Mouse (Mus musculus) erythroblast, adult 5-6 weeks (primary cell): ENCODE results near the gene Arhgap6. TPM values are rescaled to one million over a fixed set of nuclear protein-coding genes. Genes with fewer than 3 reads are reported as not detected.
"Not testable (repeated sequence)": the region's sequence is repeated elsewhere in the genome, so short reads cannot be mapped to it uniquely, and the experiment has no call there.

ENCODE experiments used
- ATAC-seq: replicated peaks from 2 replicates; pipeline ENCODE4 v1.8.0; 2016; ENCODE audit warnings: moderate number of reproducible peaks, mild to moderate bottlenecking, moderate TSS enrichment, inconsistent platforms; ENCODE audit not compliant: poor library complexity, low FRiP score, severe bottlenecking
- total RNA-seq, 2 experiments: library from RNA; stranded (forward) in 1 of 2; stranded (reverse) in 1 of 2; fragments of 150-400 nt in 1 of 2; fragments of 200-764, 138-1000 nt in 1 of 2; gene quantifications; 2 replicates each; pipeline versions ENCODE4 v1.2.3 to v1.2.4; 2015 to 2017; ENCODE audit warnings: low replicate concordance in 2 of 2

Gene Arhgap6
- total RNA-seq, 2 experiments from 2014 or later, result 1.2 TPM; not detected in 1

DNA sequence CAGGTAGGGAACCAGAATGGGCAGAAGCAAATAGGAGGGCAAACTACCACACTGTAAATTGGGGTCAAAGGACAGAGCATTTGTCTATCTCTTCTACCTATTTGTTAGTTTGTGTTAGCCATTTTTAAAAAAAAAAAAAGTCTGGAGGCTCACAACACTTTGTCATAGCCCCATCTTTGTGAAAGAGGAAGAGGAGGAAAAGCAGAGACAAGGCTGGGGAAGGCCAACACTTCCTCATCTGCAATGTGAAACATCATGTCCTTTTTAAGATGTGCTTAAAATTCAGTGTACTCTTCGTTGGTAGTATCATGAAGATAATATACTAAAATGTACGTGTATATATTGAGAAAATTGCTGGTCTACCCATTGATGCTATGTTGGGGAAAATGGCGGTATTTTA, 466.1 kb downstream of the Arhgap6 start:
- ATAC-seq, result no peak

- no peak for ATAC-seq
These were observed 467.3 kb downstream of the Arhgap6 start for GRCm38 (mm10) chrX:169262212-169262611.

DNA sequence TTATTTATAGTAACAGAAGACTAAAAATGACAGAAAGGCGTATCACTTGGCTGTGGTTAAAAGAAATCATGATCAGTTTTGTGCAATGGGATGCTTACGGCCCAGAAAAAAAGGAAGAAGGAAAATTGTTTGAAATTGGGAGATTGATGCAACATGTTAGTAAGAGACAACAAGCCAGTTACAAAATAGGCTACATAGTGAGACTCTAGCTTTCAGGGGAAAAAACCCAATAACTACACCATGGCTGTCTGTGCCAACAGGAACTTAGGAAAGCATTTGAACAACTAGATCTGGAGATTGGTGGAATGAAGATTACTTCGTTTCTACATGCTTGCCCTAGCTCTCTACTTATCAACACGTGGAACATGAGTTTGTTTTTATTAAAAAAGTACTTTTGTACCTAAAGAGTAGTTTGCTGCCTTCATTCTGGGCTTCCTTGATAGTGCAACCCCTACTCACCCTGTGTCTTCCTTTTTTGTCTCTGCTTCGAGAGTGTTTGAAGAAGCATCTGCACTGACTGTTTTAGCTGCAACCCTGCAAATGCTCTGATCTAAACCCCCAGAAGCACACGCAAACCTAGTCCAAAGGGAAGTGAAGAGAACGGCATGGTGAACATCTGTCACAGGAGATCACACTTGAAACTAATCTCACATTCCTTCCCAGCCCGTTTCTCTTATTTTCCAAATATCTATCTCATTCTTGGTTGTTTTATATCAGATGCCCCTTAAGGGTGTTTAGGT, 468.7 kb downstream of the Arhgap6 start:
- ATAC-seq, result no peak

DNA sequence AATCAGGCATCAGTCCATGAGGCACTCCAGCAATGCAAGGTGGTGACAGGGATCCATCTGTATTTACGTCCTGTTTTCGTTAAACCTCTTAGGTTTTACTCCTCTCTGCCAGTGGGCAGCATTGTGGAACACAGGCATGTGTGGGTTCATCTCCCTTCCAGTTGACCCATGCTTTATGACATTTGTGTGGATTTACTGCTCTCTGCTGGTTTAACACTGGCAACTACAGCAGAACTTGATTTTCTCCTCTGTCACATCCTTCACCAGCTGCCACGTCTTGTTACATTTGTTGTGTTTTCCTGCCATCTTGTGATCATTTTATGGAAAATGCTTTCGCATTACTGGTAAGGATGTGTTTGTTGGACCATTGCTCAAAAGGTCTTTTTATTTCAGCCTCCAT, 504.7 kb downstream of the Arhgap6 start:
- ATAC-seq, result no peak

GRCm38 (mm10) chrX:169302271-169303045, 507.6 kb downstream of the Arhgap6 start:
- ATAC-seq, result no peak

DNA sequence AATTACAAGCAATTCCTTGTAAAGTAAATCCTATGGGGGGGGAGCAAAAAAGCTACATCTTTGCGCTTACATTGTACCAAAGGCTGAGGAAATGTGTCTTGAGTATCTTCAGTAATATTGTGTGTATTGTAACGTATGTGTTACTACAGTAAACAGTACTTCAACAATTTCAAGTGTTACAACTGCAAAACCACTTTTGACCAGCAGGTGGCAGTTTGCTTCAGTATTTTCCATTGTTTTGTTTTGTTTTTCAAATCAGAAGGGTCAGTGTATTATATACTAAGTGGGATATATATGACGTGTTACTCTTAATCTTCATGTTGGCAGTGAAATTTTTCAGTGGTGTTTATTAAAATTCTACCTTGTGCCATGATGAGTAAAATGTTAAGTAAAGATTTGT, 509.0 kb downstream of the Arhgap6 start:
- no peak for ATAC-seq

- ATAC-seq, result no peak
These were observed 513.7 kb downstream of the Arhgap6 start for GRCm38 (mm10) chrX:169308559-169308958.

GRCm38 (mm10) chrX:169319066-169319760, 524.3 kb downstream of the Arhgap6 start:
- no peak for ATAC-seq

GRCm38 (mm10) chrX:169319945-169320667, 525.2 kb downstream of the Arhgap6 start, which contains the start of gene Hccs:
TSS of gene Hccs (minus strand) at chrX:169320372.
- ATAC-seq, result peak; percentile 99

DNA sequence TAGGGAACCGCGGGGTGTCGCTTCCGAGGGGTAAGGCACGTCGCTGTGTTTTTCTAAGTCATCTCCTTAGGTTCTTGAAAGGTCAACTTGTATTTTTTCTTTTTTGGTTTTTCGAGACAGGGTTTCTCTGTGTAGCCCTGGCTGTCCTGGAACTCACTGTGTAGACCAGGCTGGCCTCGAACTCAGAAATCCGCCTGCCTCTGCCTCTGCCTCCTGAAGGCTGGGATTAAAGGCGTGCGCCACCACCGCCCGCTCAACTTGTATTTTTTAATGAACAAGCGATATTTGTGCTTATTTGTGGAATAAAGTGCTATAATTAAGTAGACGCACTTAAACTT, 525.7 kb downstream of the Arhgap6 start:
- ATAC-seq, result not testable (repeated sequence)

DNA sequence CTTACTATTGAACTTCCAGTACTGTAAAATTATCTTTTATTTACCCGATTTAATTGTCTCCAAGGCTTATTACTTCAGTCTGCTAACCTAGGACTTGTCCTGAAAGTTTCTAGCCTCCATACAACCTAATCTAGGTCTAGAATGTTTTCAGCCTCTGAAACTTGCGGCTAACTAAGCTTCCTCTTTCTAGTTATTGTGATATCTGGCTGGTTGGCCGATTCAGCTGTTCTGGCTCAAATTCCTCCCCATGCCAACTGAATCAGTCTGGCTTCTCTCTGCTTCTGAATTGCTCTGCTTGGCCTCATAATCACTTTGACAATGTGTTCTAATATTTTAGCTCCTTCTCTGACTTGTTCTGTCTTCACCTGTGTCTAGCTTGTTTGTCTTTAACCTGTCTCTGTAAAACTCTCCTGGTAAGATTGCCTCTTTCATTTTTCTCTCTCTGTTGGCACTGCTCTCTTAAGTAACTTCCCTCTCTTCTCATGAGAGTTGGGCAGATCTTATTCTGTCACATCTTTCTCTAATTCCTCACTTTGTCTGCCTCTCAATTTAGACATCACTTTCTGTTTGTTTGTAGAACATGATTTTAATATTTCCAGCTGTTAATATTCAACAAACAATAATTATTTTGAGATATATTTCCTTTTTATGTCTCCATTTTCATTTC, 531.2 kb downstream of the Arhgap6 start:
- no peak for ATAC-seq

- no peak for ATAC-seq
These were observed 537.4 kb downstream of the Arhgap6 start for GRCm38 (mm10) chrX:169332264-169332663.

DNA sequence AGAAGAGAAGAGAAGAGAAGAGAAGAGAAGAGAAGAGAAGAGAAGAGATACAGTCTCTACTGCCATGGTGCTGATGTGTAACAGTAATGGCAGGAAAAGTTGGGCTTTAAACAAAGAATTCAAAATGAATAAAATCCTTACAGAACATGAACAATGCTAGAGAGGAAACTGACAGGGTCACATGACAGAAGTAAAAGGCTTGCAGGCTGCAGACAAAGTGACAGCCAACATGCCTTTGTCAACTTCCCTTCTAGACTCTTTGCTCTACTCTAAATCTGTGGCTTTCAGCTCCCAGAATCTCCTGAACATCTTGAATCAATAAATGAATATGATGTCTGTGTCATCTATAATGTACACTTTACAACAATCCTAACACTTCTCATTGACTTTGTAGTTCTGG, 542.7 kb downstream of the Arhgap6 start:
- ATAC-seq, result no peak

DNA sequence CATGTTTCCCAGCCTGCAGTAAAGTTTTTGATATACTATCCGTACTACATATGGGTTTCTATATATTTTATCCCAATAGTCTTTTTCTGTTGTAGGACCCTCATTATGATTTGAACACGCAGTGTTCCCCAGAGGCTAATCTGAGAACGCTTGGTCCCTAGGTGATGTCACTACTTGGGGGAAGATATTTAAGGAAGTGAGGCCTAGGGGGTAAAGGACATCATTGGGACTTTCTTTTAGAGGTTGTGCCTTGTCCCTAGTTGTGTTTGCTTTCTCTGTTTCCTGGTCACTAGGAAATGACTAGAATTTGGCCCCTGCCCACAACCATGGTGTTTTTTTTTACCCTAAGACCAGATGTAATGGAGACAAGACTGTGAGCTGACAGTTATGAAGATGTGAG, 543.3 kb downstream of the Arhgap6 start:
- no peak for ATAC-seq

Other genes starting within 250 kb of the Arhgap6 start
- not detected in 2 replicates for gene Frmpd4, start 217.9 kb upstream of the Arhgap6 start, total RNA-seq (2015; ENCODE audit: low replicate concordance)
- not detected in 2 replicates for gene Frmpd4, start 217.9 kb upstream of the Arhgap6 start, total RNA-seq (2017; ENCODE audit: low replicate concordance)
- 24.7 and 27.9 TPM in 2 replicates for gene Msl3, start 121.2 kb upstream of the Arhgap6 start, total RNA-seq (2015; ENCODE audit: low replicate concordance)
- gene Msl3, start 121.2 kb upstream of the Arhgap6 start, total RNA-seq (2017; ENCODE audit: low replicate concordance), result 26.9 and 32.4 TPM in 2 replicates